Mouse (Mus musculus) lung, postnatal 0 days (tissue): ENCODE results near the gene Ublcp1. TPM values are rescaled to one million over a fixed set of nuclear protein-coding genes. Genes with fewer than 3 reads are reported as not detected.

Experiments used
- ATAC-seq: fragments of 200-750 bp; cut with Nextera tagmentation; 2 replicates; pipeline ENCODE4 v1.8.0; 2017; ENCODE audit warnings: moderate library complexity
- DNase-seq: peaks from one replicate; pipeline ENCODE4 v3.0.0-alpha.2; 2016; ENCODE audit warnings: low spot score
- H3K27ac ChIP-seq: fragments of 300-500 bp; sonication (generic); 2 replicates; pipeline ENCODE4 v1.5.1; 2014; ENCODE audit warnings: antibody characterized with exemption, mild to moderate bottlenecking, low read length, mixed read lengths
- H3K27me3 ChIP-seq: fragments of 300-500 bp; sonication (generic); replicated peaks from 2 replicates; pipeline ENCODE4 v1.6.1; 2014; ENCODE audit warnings: low read length, mixed read lengths; ENCODE audit not compliant: insufficient read depth
- H3K36me3 ChIP-seq: fragments of 300-500 bp; sonication (generic); 2 replicates; pipeline ENCODE4 v1.6.1; 2014; ENCODE audit warnings: low read length, mixed read lengths; ENCODE audit not compliant: insufficient read depth
- H3K4me1 ChIP-seq: fragments of 300-500 bp; sonication (generic); 2 replicates; pipeline ENCODE4 v1.6.1; 2014; ENCODE audit warnings: antibody characterized with exemption, low read depth, low read length, mixed read lengths; ENCODE audit not compliant: insufficient read depth
- H3K4me2 ChIP-seq: fragments of 300-500 bp; sonication (generic); replicated peaks from 2 replicates; pipeline ENCODE4 v1.6.1; 2014; ENCODE audit warnings: low read depth, mild to moderate bottlenecking, low read length, moderate library complexity, mixed read lengths
- H3K4me3 ChIP-seq: fragments of 300-500 bp; sonication (generic); 2 replicates; pipeline ENCODE4 v1.5.1; 2014; ENCODE audit warnings: low read depth, low read length
- H3K9ac ChIP-seq: fragments of 300-500 bp; sonication (generic); replicated peaks from 2 replicates; pipeline ENCODE4 v1.6.1; 2014; ENCODE audit warnings: low read depth, mild to moderate bottlenecking
- H3K9me3 ChIP-seq: fragments of 300-500 bp; sonication (generic); 2 replicates; pipeline ENCODE4 v1.6.1; 2016; ENCODE audit warnings: low read length, mixed read lengths
- CTCF ChIP-seq: IDR thresholded peaks from 2 replicates; pipeline ENCODE4 v1.5.1; 2016; ENCODE audit warnings: antibody characterized with exemption, mild to moderate bottlenecking
- EP300 ChIP-seq: IDR thresholded peaks from 2 replicates; pipeline ENCODE4 v1.6.1; 2016; ENCODE audit warnings: antibody characterized with exemption, mild to moderate bottlenecking, control low read depth
- WGBS: fragments of 180-500 bp; shearing (Covaris S2); extraction: QIAGEN DNeasy Blood & Tissue Kit; methylation state at CpG from one replicate; pipeline ENCODE4 v1.1.7; 2014; 5-methylcytosine and 5-hydroxymethylcytosine counted together
- polyA plus RNA-seq: library from polyadenylated mRNA; unstranded; fragments of >200 nt; fragmentation: Nextera tagmentation; extraction: Ambion mirVana; gene quantifications from 2 replicates; pipeline ENCODE4 v1.2.1, GENCODE M21; 2015

Ublcp1 gene
- 55.5 and 60.5 TPM in 2 replicates for polyA plus RNA-seq

GRCm38 (mm10) chr11:44470432-44471336 is at the start of gene Ublcp1:
Ublcp1 (minus strand) TSS chr11:44470498.
- no peak for TF ChIP-seq CTCF
- peak; percentile 79 for TF ChIP-seq EP300
- Histone ChIP-seq H3K9me3 (no peaks in the 10 kb centered on the region), H3K9ac (peak within 1 kb of the TSS; percentile 84), H3K4me2 (peak within 1 kb of the TSS; percentile 85), H3K27ac (peak within 1 kb of the TSS; percentile 97), H3K4me1 (peaks cover 8% of the 10 kb centered on the region; the same call in 1 of the 2 replicates), H3K4me3 (peak within 1 kb of the TSS; percentile 93), H3K27me3 (no peaks in the 10 kb centered on the region), H3K36me3 (no peaks in the 10 kb centered on the region)
- DNase-seq (peak; percentile 98), ATAC-seq (peak; percentile 94)
- under 1% methylated on average over 54 of the region's 54 CpGs for WGBS

GRCm38 (mm10) chr11:44519096-44519949 is 49.0 kb upstream of the Ublcp1 start:
- no peaks in the 10 kb centered on the region for H3K27me3 ChIP-seq
- DNase-seq = peak; percentile 48
- ATAC-seq = peak; percentile 43
- H3K9me3 ChIP-seq = no peaks in the 10 kb centered on the region
- WGBS = 2% methylated on average over 21 of the region's 61 CpGs
- peak overlapping the region; percentile 95 for H3K4me3 ChIP-seq
- TF ChIP-seq CTCF (no peak), EP300 (no peak)
- H3K4me1 ChIP-seq = peaks cover 13% of the 10 kb centered on the region; the same call in 1 of the 2 replicates
- H3K9ac ChIP-seq = peak overlapping the region; percentile 59
- no peaks in the 10 kb centered on the region for H3K36me3 ChIP-seq
- peak overlapping the region; percentile 87 for H3K4me2 ChIP-seq
- H3K27ac ChIP-seq = peak overlapping the region; percentile 93

GRCm38 (mm10) chr11:44518281-44519095 is 48.2 kb upstream of the Ublcp1 start, which contains the start of gene Rnf145:
Rnf145 (plus strand) TSS chr11:44518964.
- Histone ChIP-seq H3K4me1 (peaks cover 10% of the 10 kb centered on the region; the same call in 1 of the 2 replicates), H3K9ac (peak within 1 kb of the TSS; percentile 59), H3K36me3 (no peaks in the 10 kb centered on the region), H3K27me3 (no peaks in the 10 kb centered on the region), H3K4me3 (peak within 1 kb of the TSS; percentile 95), H3K27ac (peak within 1 kb of the TSS; percentile 93), H3K4me2 (peak within 1 kb of the TSS; percentile 87), H3K9me3 (no peaks in the 10 kb centered on the region)
- ATAC-seq (peak; percentile 84), DNase-seq (peak; percentile 84)
- under 1% methylated on average over 66 of the region's 70 CpGs for WGBS
- TF ChIP-seq EP300 (no peak), CTCF (no peak)

- H3K36me3 ChIP-seq = no peaks in the 10 kb centered on the region
- peak overlapping the region; percentile 87; the same call in 1 of the 2 replicates for H3K4me2 ChIP-seq
- H3K4me3 ChIP-seq = no peak overlapping the region
- H3K9me3 ChIP-seq = no peaks in the 10 kb centered on the region
- no peaks in the 10 kb centered on the region for H3K27me3 ChIP-seq
- 41% methylated on average over 6 of the region's 6 CpGs for WGBS
- no peak for ATAC-seq
- H3K4me1 ChIP-seq = peaks cover 10% of the 10 kb centered on the region; the same call in 1 of the 2 replicates
- H3K9ac ChIP-seq = no peak overlapping the region
- TF ChIP-seq EP300 (no peak), CTCF (0 out of 2 replicates have a peak, but pooled peaks have one; percentile 7)
- H3K27ac ChIP-seq = no peak overlapping the region
- DNase-seq = no peak
Observed at GRCm38 (mm10) chr11:44517561-44518280, 47.4 kb upstream of the Ublcp1 start.

GRCm38 (mm10) chr11:44516362-44516761 is 46.1 kb upstream of the Ublcp1 start:
- Histone ChIP-seq H3K27ac (no peak overlapping the region), H3K36me3 (no peaks in the 10 kb centered on the region), H3K9me3 (no peaks in the 10 kb centered on the region), H3K4me3 (no peak overlapping the region), H3K27me3 (no peaks in the 10 kb centered on the region), H3K9ac (no peak overlapping the region), H3K4me2 (no peak overlapping the region), H3K4me1 (peaks cover 7% of the 10 kb centered on the region; the same call in 1 of the 2 replicates)
- no peak for ATAC-seq
- 28% methylated on average over 1 of the region's 1 CpGs for WGBS
- TF ChIP-seq EP300 (no peak), CTCF (no peak)
- DNase-seq = peak; percentile 59
